Mouse (Mus musculus): Measurements from ENCODE around the gene Zyg11a.
"Not testable (repeated sequence)": the region's sequence is repeated elsewhere in the genome, so short reads cannot be mapped to it uniquely, and the experiment has no call there.

The Zyg11a gene

GRCm38 (mm10) chr4:108143778-108144177 is 74.1 kb downstream of the Zyg11a start:
- DNase-seq (ENCODE audit: low spot score): no peak

- DNase-seq (ENCODE audit: low spot score): not testable (repeated sequence)
Observed at GRCm38 (mm10) chr4:108143178-108143577, 74.7 kb downstream of the Zyg11a start.

- no peak for DNase-seq (ENCODE audit: low spot score)
Observed at GRCm38 (mm10) chr4:108136938-108137337, 80.9 kb downstream of the Zyg11a start.
